Mouse (Mus musculus): ENCODE measurements at regions not wholly inside any gene's neighbourhood (a gene's known extent, or its start where the extent isn't known, plus 50 kb on each side); places are given as distances from the start of the nearest gene placed in this dataset.

DNA sequence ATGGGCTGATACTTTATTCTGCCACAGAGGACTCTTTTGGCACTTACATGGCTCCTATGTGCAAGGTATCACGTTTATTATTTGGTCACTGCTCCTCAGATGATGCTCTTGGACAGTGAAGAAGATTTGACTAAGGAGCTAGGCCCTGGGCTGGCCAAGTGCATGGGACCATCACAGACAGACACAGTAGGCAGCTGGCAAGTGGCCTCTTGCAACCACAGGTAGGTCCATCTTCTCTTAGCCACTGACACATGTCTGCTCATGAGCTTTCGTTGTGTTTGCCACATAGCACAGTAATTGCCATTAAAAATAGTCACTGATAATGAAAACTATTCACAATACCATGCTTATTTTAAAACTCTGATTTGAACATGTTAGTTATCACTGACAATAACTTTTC lies 54.1 kb upstream of the Egfem1 start:
- TF ChIP-seq CTCF (IDR thresholded peaks at IDR 0.05; ENCODE audit: control insufficient read depth, insufficient read depth, low read length) (no peak), POLR2A (IDR thresholded peaks at IDR 0.05; ENCODE audit: borderline replicate concordance, control insufficient read depth, low read depth, low read length) (no peak)
